Mouse (Mus musculus) heart, embryonic 12.5 days (tissue): ENCODE results near the gene Atg13. TPM values are rescaled to one million over a fixed set of nuclear protein-coding genes. Genes with fewer than 3 reads are reported as not detected.

Experiments used
- ATAC-seq: fragments of 200-750 bp; cut with Nextera tagmentation; 2 replicates; pipeline ENCODE4 v1.8.0; 2017; ENCODE audit warnings: moderate TSS enrichment, moderate library complexity; ENCODE audit not compliant: insufficient number of reproducible peaks, low FRiP score
- H3K27ac ChIP-seq: fragments of 300-500 bp; sonication (generic); 2 replicates; pipeline ENCODE4 v1.5.1; 2016; ENCODE audit warnings: mild to moderate bottlenecking, moderate library complexity; ENCODE audit not compliant: poor library complexity, severe bottlenecking
- H3K27me3 ChIP-seq: fragments of 300-500 bp; sonication (generic); replicated peaks from 2 replicates; pipeline ENCODE4 v1.6.1; 2016; ENCODE audit warnings: mild to moderate bottlenecking, moderate library complexity
- H3K36me3 ChIP-seq: fragments of 300-500 bp; sonication (generic); 2 replicates; pipeline ENCODE4 v1.6.1; 2016; ENCODE audit warnings: mild to moderate bottlenecking, moderate library complexity
- H3K4me1 ChIP-seq: fragments of 300-500 bp; sonication (generic); replicated peaks from 2 replicates; pipeline ENCODE4 v1.6.1; 2016; ENCODE audit warnings: mild to moderate bottlenecking
- H3K4me2 ChIP-seq: fragments of 300-500 bp; sonication (generic); 2 replicates; pipeline ENCODE4 v1.6.1; 2016; ENCODE audit warnings: mild to moderate bottlenecking, moderate library complexity
- H3K4me3 ChIP-seq: fragments of 300-500 bp; sonication (generic); 2 replicates; pipeline ENCODE4 v1.5.1; 2016; ENCODE audit warnings: mild to moderate bottlenecking
- H3K9ac ChIP-seq: fragments of 300-500 bp; sonication (generic); 2 replicates; pipeline ENCODE4 v1.6.1; 2016; ENCODE audit warnings: mild to moderate bottlenecking, moderate library complexity
- H3K9me3 ChIP-seq: fragments of 300-500 bp; sonication (generic); replicated peaks from 2 replicates; pipeline ENCODE4 v1.6.1; 2016; ENCODE audit warnings: mild to moderate bottlenecking, moderate library complexity
- WGBS: fragments of 180-500 bp; shearing (Covaris S2); methylation state at CpG from one replicate; pipeline ENCODE4 v1.1.7; 2016; 5-methylcytosine and 5-hydroxymethylcytosine counted together
- polyA plus RNA-seq: library from polyadenylated mRNA; unstranded; fragments of >200 nt; fragmentation: Nextera tagmentation; extraction: Ambion mirVana; gene quantifications from 2 replicates; pipeline ENCODE4 v1.2.1, GENCODE M21; 2016

Atg13 gene
- polyA plus RNA-seq, 1 experiment from 2014 or later, result 22.3 TPM

DNA sequence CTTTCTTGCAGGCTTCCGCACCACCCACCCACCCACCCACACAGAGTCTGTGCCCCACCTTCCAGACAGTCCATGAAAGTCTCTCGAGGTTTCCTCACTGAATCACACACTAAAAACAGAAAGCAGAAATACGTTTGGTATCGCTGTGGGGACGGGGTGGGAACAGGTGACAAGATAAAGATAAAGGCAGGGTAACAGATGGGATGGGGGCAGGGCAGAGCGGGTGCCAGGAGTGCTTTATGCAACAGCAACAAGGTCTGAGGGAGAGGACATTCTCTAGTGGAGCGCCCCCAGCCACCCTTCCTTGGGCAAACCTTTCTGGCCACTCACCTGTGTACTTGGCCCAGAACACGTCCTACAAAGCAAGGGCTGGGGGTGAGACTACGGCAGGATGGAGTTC lies 75.5 kb downstream of the Atg13 start:
- Histone ChIP-seq H3K27ac (no peak overlapping the region), H3K9me3 (no peaks in the 10 kb centered on the region)

GRCm38 (mm10) chr2:91633334-91633977 lies 76.9 kb downstream of the Atg13 start:
- WGBS, result 65% methylated on average over 12 of the region's 12 CpGs
- Histone ChIP-seq H3K4me1 (0 out of 2 replicates have a peak, but pooled peaks cover 3% of the 10 kb centered on the region), H3K27me3 (no peaks in the 10 kb centered on the region), H3K4me2 (no peak overlapping the region), H3K27ac (no peak overlapping the region), H3K9me3 (no peaks in the 10 kb centered on the region), H3K9ac (no peak overlapping the region), H3K36me3 (no peaks in the 10 kb centered on the region), H3K4me3 (no peak overlapping the region)
- no peak for ATAC-seq

More for the DNA sequence above, 75.5 kb downstream of the Atg13 start:
- WGBS, result 60% methylated on average over 9 of the region's 9 CpGs
- no peak overlapping the region for H3K4me3 ChIP-seq
- no peak overlapping the region for H3K4me2 ChIP-seq
- H3K36me3 ChIP-seq, result no peaks in the 10 kb centered on the region
- no peaks in the 10 kb centered on the region for H3K27me3 ChIP-seq
- no peak for ATAC-seq
- 0 out of 2 replicates have a peak, but pooled peaks cover 3% of the 10 kb centered on the region for H3K4me1 ChIP-seq
- no peak overlapping the region for H3K9ac ChIP-seq

GRCm38 (mm10) chr2:91632316-91632715 lies 78.1 kb downstream of the Atg13 start:
- 0 out of 2 replicates have a peak, but pooled peaks cover 3% of the 10 kb centered on the region for H3K4me1 ChIP-seq
- WGBS, result 83% methylated on average over 5 of the region's 5 CpGs

DNA sequence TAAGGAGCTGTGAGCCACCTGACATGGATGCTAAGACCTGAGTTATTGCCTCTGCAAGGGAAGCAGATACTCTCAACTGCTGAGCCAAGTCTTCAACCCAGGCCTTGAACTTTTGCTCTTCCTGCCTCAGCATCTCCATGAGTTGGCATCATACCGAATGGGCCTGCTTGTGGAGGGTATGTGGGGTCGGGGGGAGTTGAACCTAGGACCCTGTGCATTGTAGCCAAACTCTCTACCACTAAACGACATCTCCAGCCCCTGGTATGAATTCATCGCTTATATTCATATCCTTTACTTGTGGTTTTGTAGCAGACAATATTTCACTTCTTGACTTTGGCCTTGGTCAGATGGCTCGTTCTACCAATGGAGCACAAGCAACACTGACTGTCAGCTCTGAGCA lies 78.5 kb downstream of the Atg13 start:
- no peak for ATAC-seq

More at GRCm38 (mm10) chr2:91632316-91632715, 78.1 kb downstream of the Atg13 start:
- ATAC-seq, result no peak
- no peaks in the 10 kb centered on the region for H3K36me3 ChIP-seq
- no peaks in the 10 kb centered on the region for H3K27me3 ChIP-seq
- no peak overlapping the region for H3K27ac ChIP-seq
- no peaks in the 10 kb centered on the region for H3K9me3 ChIP-seq
- no peak overlapping the region for H3K4me3 ChIP-seq
- no peak overlapping the region for H3K9ac ChIP-seq
- no peak overlapping the region for H3K4me2 ChIP-seq

DNA sequence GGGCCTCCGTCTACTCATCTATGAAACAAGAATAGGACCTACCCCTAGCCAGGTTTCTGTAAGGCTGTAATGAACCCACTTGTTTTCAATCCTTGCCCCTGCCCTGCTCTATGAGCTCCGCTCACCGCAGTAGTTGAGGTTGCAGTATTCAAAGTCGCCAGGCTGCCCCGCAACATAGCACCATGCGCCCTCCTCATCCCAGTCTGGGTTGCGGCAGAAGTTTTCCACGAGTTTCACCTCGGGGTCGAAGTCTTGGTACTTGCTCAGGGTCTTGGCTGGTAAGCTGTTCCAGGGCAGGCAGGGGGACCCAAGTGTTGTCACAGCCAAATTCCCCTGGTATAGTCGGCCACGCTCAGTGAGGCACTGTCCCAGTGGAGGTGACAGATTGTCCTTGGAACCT lies 80.0 kb downstream of the Atg13 start:
- H3K27ac ChIP-seq, result no peak overlapping the region
- 0 out of 2 replicates have a peak, but pooled peaks cover 3% of the 10 kb centered on the region for H3K4me1 ChIP-seq
- H3K9me3 ChIP-seq, result no peaks in the 10 kb centered on the region
- H3K27me3 ChIP-seq, result no peaks in the 10 kb centered on the region
- H3K4me3 ChIP-seq, result no peak overlapping the region
- WGBS, result 88% methylated on average over 12 of the region's 12 CpGs
- ATAC-seq, result no peak
- H3K36me3 ChIP-seq, result no peaks in the 10 kb centered on the region
- H3K9ac ChIP-seq, result no peak overlapping the region
- H3K4me2 ChIP-seq, result no peak overlapping the region

More for the DNA sequence above, 78.5 kb downstream of the Atg13 start:
- Histone ChIP-seq H3K9me3 (no peaks in the 10 kb centered on the region), H3K4me1 (0 out of 2 replicates have a peak, but pooled peaks cover 3% of the 10 kb centered on the region), H3K27ac (no peak overlapping the region), H3K36me3 (no peaks in the 10 kb centered on the region), H3K4me3 (no peak overlapping the region), H3K27me3 (no peaks in the 10 kb centered on the region), H3K9ac (no peak overlapping the region), H3K4me2 (no peak overlapping the region)
- 80% methylated on average over 5 of the region's 5 CpGs for WGBS

DNA sequence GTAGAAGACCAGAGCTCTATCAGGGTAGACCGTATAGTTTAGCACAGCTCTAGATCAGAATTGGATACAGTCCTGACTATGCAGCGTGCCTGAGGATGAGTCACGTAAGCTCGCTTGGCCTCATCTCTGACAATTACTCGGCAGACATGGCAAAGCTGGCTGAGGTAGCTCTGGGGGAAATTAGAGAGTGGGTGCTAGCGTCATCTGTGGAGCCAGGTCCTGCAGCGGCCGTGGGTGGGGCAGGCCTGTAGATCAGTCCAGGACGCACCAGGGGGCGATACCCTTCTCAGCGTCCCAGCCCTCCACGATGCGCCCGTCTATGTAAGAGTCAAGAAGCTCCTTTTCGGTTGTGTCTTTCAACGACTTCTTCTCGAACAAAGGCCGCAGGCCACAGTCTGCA lies 80.7 kb downstream of the Atg13 start:
- Histone ChIP-seq H3K4me2 (no peak overlapping the region), H3K27ac (no peak overlapping the region), H3K4me3 (no peak overlapping the region), H3K9ac (no peak overlapping the region), H3K27me3 (no peaks in the 10 kb centered on the region), H3K36me3 (no peaks in the 10 kb centered on the region), H3K4me1 (no peaks in the 10 kb centered on the region), H3K9me3 (no peaks in the 10 kb centered on the region)
- 83% methylated on average over 18 of the region's 18 CpGs for WGBS
- ATAC-seq, result no peak; the same call in 1 of the 2 replicates

GRCm38 (mm10) chr2:91628171-91628570 lies 82.2 kb downstream of the Atg13 start:
- H3K36me3 ChIP-seq, result peaks cover 9% of the 10 kb centered on the region
- no peak for ATAC-seq
- no peaks in the 10 kb centered on the region for H3K27me3 ChIP-seq
- H3K4me1 ChIP-seq, result no peaks in the 10 kb centered on the region
- H3K4me3 ChIP-seq, result no peak overlapping the region
- H3K27ac ChIP-seq, result no peak overlapping the region
- H3K4me2 ChIP-seq, result no peak overlapping the region
- WGBS, result 84% methylated on average over 8 of the region's 8 CpGs
- H3K9me3 ChIP-seq, result no peaks in the 10 kb centered on the region
- H3K9ac ChIP-seq, result no peak overlapping the region

DNA sequence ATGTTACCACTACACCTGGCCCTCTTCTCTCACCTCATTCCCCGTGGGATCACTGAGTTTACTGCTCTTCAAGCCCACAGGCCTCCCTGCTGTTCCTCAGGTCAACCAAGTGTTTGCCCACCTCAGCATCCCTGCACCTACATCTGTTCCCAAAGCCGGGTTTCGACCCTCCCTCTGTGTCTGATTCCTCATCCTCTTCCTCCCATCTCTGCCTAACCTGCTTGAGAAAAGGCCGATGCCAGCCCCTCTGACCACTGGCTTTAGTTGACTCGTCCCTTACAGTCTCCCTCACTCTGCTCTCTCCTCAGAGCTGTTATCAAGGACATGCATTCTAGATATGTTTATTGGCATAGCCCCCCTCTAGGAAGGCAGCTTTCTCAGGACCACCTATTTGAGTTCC lies 82.9 kb downstream of the Atg13 start:
- H3K4me1 ChIP-seq, result no peaks in the 10 kb centered on the region
- no peak overlapping the region for H3K27ac ChIP-seq
- no peak overlapping the region for H3K9ac ChIP-seq
- no peaks in the 10 kb centered on the region for H3K27me3 ChIP-seq
- H3K4me2 ChIP-seq, result no peak overlapping the region
- H3K36me3 ChIP-seq, result peaks cover 15% of the 10 kb centered on the region
- WGBS, result 63% methylated on average over 5 of the region's 5 CpGs
- ATAC-seq, result no peak
- no peak overlapping the region for H3K4me3 ChIP-seq
- H3K9me3 ChIP-seq, result no peaks in the 10 kb centered on the region

Other genes with a start within 250 kb of the Atg13 start
- gene Ckap5, start 183.8 kb downstream of the Atg13 start, polyA plus RNA-seq, result 77.1 and 87.8 TPM in 2 replicates
- gene F2, start 74.2 kb downstream of the Atg13 start, polyA plus RNA-seq, result 0.60 and 2.2 TPM in 2 replicates
- 6.1 and 6.9 TPM in 2 replicates for gene Zfp408, start 60.8 kb downstream of the Atg13 start, polyA plus RNA-seq
- gene Arhgap1, start 60.7 kb downstream of the Atg13 start, polyA plus RNA-seq, result 168 and 169 TPM in 2 replicates
- 12.2 TPM in 2 replicates for gene Harbi1, start 276 bp upstream of the Atg13 start, polyA plus RNA-seq
- gene Ambra1, start 19.6 kb upstream of the Atg13 start, polyA plus RNA-seq, result 14.5 and 15.0 TPM in 2 replicates
- gene Chrm4, start 216.7 kb upstream of the Atg13 start, polyA plus RNA-seq, result 0.15 TPM in 1 of 2 replicates, not detected in the other
- 724 and 730 TPM in 2 replicates for gene Mdk, start 221.7 kb upstream of the Atg13 start, polyA plus RNA-seq
- gene Gm9821, start 235.1 kb upstream of the Atg13 start, polyA plus RNA-seq, result 3.2 and 4.0 TPM in 2 replicates